28 mouse cellular contexts compared by ENCODE assay signal in the genomic region with DNA sequence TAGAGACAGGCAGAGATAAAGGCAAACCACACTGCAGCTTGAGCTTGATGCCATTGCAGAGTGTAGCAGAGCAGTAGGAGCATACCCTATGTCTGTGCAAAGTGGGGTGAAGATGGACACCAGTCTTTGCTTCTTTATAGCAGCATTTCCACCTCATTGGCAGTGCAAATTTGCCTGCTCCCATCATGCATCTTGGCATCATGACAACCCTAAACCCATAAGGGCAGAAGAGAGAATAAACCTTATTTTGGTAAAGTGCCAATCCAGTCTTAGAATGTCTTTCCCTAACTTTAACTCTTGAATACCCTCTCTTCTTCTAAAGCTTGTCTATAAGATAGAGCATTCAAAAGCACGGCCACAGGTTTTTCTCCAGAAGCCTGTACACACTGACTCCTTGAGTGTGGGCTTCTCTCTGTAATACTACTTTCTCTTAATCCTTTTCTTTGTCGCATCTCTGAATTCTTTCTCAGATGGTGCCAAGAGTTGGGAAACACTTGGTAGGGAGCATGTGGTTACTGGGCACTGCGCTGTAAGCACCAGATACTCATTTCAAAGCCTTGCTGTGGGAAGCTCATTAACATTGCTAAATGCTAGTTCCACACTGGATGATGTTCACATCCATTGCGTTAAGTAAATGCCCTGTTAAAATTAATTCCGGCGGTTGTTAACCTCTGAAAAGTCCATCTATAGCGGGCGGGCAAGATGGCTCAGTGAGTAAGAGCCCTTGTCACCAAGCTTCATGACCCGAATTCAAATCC. TPM values are rescaled to one million over a fixed set of nuclear protein-coding genes. Genes with fewer than 3 reads are reported as not detected.
DNase-seq lines count a peak whose midpoint lies in the region; ATAC-seq and TF ChIP-seq lines count a peak whose summit lies in the region.
"Had no signal": no experiment of that assay in that cellular context is flagged by ENCODE, and none has a peak within 500 bp of the region (broad histone marks: within the 10 kb centered on the region; RNA-seq: fewer than 3 reads in every experiment).

No protein-coding gene starts in this region.

- H3K9me3 ChIP-seq in kidney, embryonic 15.5 days (replicated peaks), result no peaks in the 10 kb centered on the region
- H3K9me3 ChIP-seq: embryonic facial prominence, embryonic 12.5 days; limb, embryonic 15.5 days; liver, embryonic 13.5 days; midbrain, embryonic 10.5 days; neural tube, embryonic 13.5 days had no signal

- 0 out of 2 replicates have a peak overlapping the region, but pooled peaks have one; percentile 78 for H3K27ac ChIP-seq in kidney, embryonic 15.5 days
- H3K27ac ChIP-seq: embryonic facial prominence, embryonic 12.5 days; hindbrain, embryonic 14.5 days; liver, embryonic 13.5 days; neural tube, embryonic 13.5 days had no signal

- no peaks in the 10 kb centered on the region for H3K27me3 ChIP-seq in kidney, embryonic 15.5 days
- H3K27me3 ChIP-seq: embryonic facial prominence, embryonic 12.5 days; limb, embryonic 15.5 days; liver, embryonic 13.5 days; neural tube, embryonic 13.5 days had no signal

- TF ChIP-seq POLR2A in brain, embryonic 14.5 days (IDR thresholded peaks at IDR 0.05; ENCODE audit: borderline replicate concordance, extremely low read depth, insufficient read depth, insufficient read length, poor library complexity, severe bottlenecking), result no peak

- no peak for TF ChIP-seq CTCF in brain, embryonic 14.5 days (IDR thresholded peaks at IDR 0.05; ENCODE audit: borderline replicate concordance, extremely low read depth, insufficient read depth, insufficient read length)

- WGBS in kidney, embryonic 15.5 days, result 94% methylated on average over 9 of the region's 9 CpGs

- DNase-seq in cerebellum, postnatal 14 days, result peak; percentile 8 to 16
- DNase-seq in cerebellum, adult 8-10 months, result no peak
- DNase-seq in kidney, postnatal 14 days, result no peak
- peak; percentile 32 for DNase-seq in NIH3T3 (ENCODE audit: low read depth)
- DNase-seq in brain, embryonic 14.5 days (ENCODE audit: low read depth), result peak; percentile 40
- no peak for DNase-seq in lung, postnatal 36 days
- DNase-seq: adrenal gland, adult 2 months; adrenal gland, postnatal 36 days; cerebellum, postnatal 36 days; embryo, embryonic 11 days; gastrocnemius, adult 2 months; gastrocnemius, postnatal 36 days; kidney, adult 9 months; kidney, postnatal 25 days; liver, embryonic 13.5 days; lung, adult 18-20 months; right cerebral cortex, postnatal 4 days had no signal

- ATAC-seq in kidney, embryonic 15.5 days (replicated peaks; ENCODE audit: low FRiP score), result no peak
- ATAC-seq: CD4-positive, CD25-positive, alpha-beta regulatory T cell, adult 4 months; forebrain, embryonic 14.5 days; intestine, postnatal 0 days; lung, postnatal 0 days; midbrain, embryonic 16.5 days had no signal

- H3K9ac ChIP-seq in kidney, embryonic 15.5 days, result no peak overlapping the region
- H3K9ac ChIP-seq: embryonic facial prominence, embryonic 12.5 days; limb, embryonic 15.5 days had no signal

- no peaks in the 10 kb centered on the region for H3K36me3 ChIP-seq in kidney, embryonic 15.5 days
- H3K36me3 ChIP-seq: embryonic facial prominence, embryonic 12.5 days; limb, embryonic 15.5 days; liver, embryonic 13.5 days; midbrain, embryonic 10.5 days; neural tube, embryonic 13.5 days had no signal

- H3K4me3 ChIP-seq in kidney, embryonic 15.5 days (replicated peaks), result no peak overlapping the region

- H3K4me2 ChIP-seq in kidney, embryonic 15.5 days, result no peak overlapping the region

- peaks cover 32% of the 10 kb centered on the region for H3K4me1 ChIP-seq in kidney, embryonic 15.5 days

RNA-seq across cellular contexts. Expression of gene Inpp5a, which starts 1.8 kb away (rescaled TPM):
- polyA plus RNA-seq in kidney, embryonic 15.5 days (2015; fragmentation: Nextera tagmentation; extraction: Ambion mirVana), result 19.1 and 22.2 TPM in 2 replicates
- 6.2 and 17.6 TPM in 2 replicates for polyA plus RNA-seq in brain, embryonic 14.5 days (2012; rRNA removed)

Comparison
In these comparisons a context has a peak if more than half of its experiments do, and no peak if none do; other contexts are left out.
1. DNase-seq: peak in cerebellum, postnatal 14 days (2 of 2), NIH3T3 (single experiment) and brain, embryonic 14.5 days (single experiment); none in cerebellum, adult 8-10 months (single experiment), kidney, postnatal 14 days (single experiment) and lung, postnatal 36 days (single experiment).